Mouse (Mus musculus): ENCODE data around the gene Gm5965. TPM values are rescaled to one million over a fixed set of nuclear protein-coding genes. Genes with fewer than 3 reads are reported as not detected.

The Gm5965 gene
- polyA plus RNA-seq, 1 experiment, result not detected

- TF ChIP-seq CTCF (IDR thresholded peaks at IDR 0.05; ENCODE audit: extremely low read depth, insufficient read depth, insufficient read length, insufficient replicate concordance), result no peak
- TF ChIP-seq POLR2A (IDR thresholded peaks at IDR 0.05; ENCODE audit: low read depth, low read length), result no peak
- H3K27me3 ChIP-seq (ENCODE audit: control insufficient read depth, insufficient read depth, low read length), result no peaks in the 10 kb centered on the region
- H3K4me3 ChIP-seq (ENCODE audit: extremely low read depth, insufficient read depth, insufficient read length), result no peak within 1 kb of the TSS
- H3K4me1 ChIP-seq (ENCODE audit: control insufficient read depth, insufficient read depth, insufficient read length), result no peaks in the 10 kb centered on the region
- DNase-seq (ENCODE audit: low read depth in 1 of 2, low spot score in 2 of 2), result no peak
- no peaks in the 10 kb centered on the region for H3K36me3 ChIP-seq (ENCODE audit: control insufficient read depth, insufficient read depth, low read length)
- H3K27ac ChIP-seq (ENCODE audit: insufficient read depth, low read length), result no peak within 1 kb of the TSS
- WGBS, result 82% methylated on average over 2 of the region's 2 CpGs
Observed at GRCm38 (mm10) chr16:88774106-88774505, 3.6 kb upstream of the Gm5965 start, which contains the start of gene 2310057N15Rik. TSS of gene 2310057N15Rik (minus strand) at chr16:88774206.

GRCm38 (mm10) chr16:88786786-88787185, 9.1 kb downstream of the Gm5965 start:
- 75% methylated on average over 2 of the region's 2 CpGs for WGBS
- H3K36me3 ChIP-seq (ENCODE audit: control insufficient read depth, insufficient read depth, low read length), result no peaks in the 10 kb centered on the region
- no peak for TF ChIP-seq POLR2A (IDR thresholded peaks at IDR 0.05; ENCODE audit: low read depth, low read length)
- TF ChIP-seq CTCF (IDR thresholded peaks at IDR 0.05; ENCODE audit: extremely low read depth, insufficient read depth, insufficient read length, insufficient replicate concordance), result no peak

GRCm38 (mm10) chr16:88811827-88812226, 34.1 kb downstream of the Gm5965 start, which contains the start of gene Gm20741:
TSS of gene Gm20741 (minus strand) at chr16:88812220.
- H3K27ac ChIP-seq (ENCODE audit: insufficient read depth, low read length), result no peak within 1 kb of the TSS
- no peak within 1 kb of the TSS for H3K4me3 ChIP-seq (ENCODE audit: extremely low read depth, insufficient read depth, insufficient read length)
- TF ChIP-seq CTCF (IDR thresholded peaks at IDR 0.05; ENCODE audit: extremely low read depth, insufficient read depth, insufficient read length, insufficient replicate concordance) (no peak), POLR2A (IDR thresholded peaks at IDR 0.05; ENCODE audit: low read depth, low read length) (no peak)
- WGBS, result 76% methylated on average over 2 of the region's 2 CpGs
- no peaks in the 10 kb centered on the region for H3K36me3 ChIP-seq (ENCODE audit: control insufficient read depth, insufficient read depth, low read length)
- H3K4me1 ChIP-seq (ENCODE audit: control insufficient read depth, insufficient read depth, insufficient read length), result no peaks in the 10 kb centered on the region
- DNase-seq (ENCODE audit: low read depth in 1 of 2, low spot score in 2 of 2), result no peak
- no peaks in the 10 kb centered on the region for H3K27me3 ChIP-seq (ENCODE audit: control insufficient read depth, insufficient read depth, low read length)

More at GRCm38 (mm10) chr16:88786786-88787185, 9.1 kb downstream of the Gm5965 start:
- DNase-seq (ENCODE audit: low read depth in 1 of 2, low spot score in 2 of 2), result no peak
- H3K4me3 ChIP-seq (ENCODE audit: extremely low read depth, insufficient read depth, insufficient read length), result no peak overlapping the region
- H3K4me1 ChIP-seq (ENCODE audit: control insufficient read depth, insufficient read depth, insufficient read length), result no peaks in the 10 kb centered on the region
- H3K27ac ChIP-seq (ENCODE audit: insufficient read depth, low read length), result no peak overlapping the region
- no peaks in the 10 kb centered on the region for H3K27me3 ChIP-seq (ENCODE audit: control insufficient read depth, insufficient read depth, low read length)

- WGBS, result 65% methylated on average over 3 of the region's 3 CpGs
- H3K4me1 ChIP-seq (ENCODE audit: control insufficient read depth, insufficient read depth, insufficient read length), result no peaks in the 10 kb centered on the region
- no peak for DNase-seq (ENCODE audit: low read depth in 1 of 2, low spot score in 2 of 2)
Observed at GRCm38 (mm10) chr16:88820066-88820465, 42.4 kb downstream of the Gm5965 start, which contains the start of gene Krtap15. TSS of gene Krtap15 (plus strand) at chr16:88820215.

GRCm38 (mm10) chr16:88823736-88824135, 46.0 kb downstream of the Gm5965 start:
- no peak for TF ChIP-seq CTCF (IDR thresholded peaks at IDR 0.05; ENCODE audit: extremely low read depth, insufficient read depth, insufficient read length, insufficient replicate concordance)
- no peak for TF ChIP-seq POLR2A (IDR thresholded peaks at IDR 0.05; ENCODE audit: low read depth, low read length)
- Histone ChIP-seq H3K4me3 (ENCODE audit: extremely low read depth, insufficient read depth, insufficient read length) (no peak overlapping the region), H3K27ac (ENCODE audit: insufficient read depth, low read length) (no peak overlapping the region), H3K36me3 (ENCODE audit: control insufficient read depth, insufficient read depth, low read length) (no peaks in the 10 kb centered on the region), H3K27me3 (ENCODE audit: control insufficient read depth, insufficient read depth, low read length) (no peaks in the 10 kb centered on the region), H3K4me1 (ENCODE audit: control insufficient read depth, insufficient read depth, insufficient read length) (no peaks in the 10 kb centered on the region)
- DNase-seq (ENCODE audit: low read depth in 1 of 2, low spot score in 2 of 2), result no peak
- 87% methylated on average over 3 of the region's 3 CpGs for WGBS

More at GRCm38 (mm10) chr16:88820066-88820465, 42.4 kb downstream of the Gm5965 start, which contains the start of gene Krtap15:
- no peak within 1 kb of the TSS for H3K4me3 ChIP-seq (ENCODE audit: extremely low read depth, insufficient read depth, insufficient read length)
- H3K27me3 ChIP-seq (ENCODE audit: control insufficient read depth, insufficient read depth, low read length), result no peaks in the 10 kb centered on the region
- TF ChIP-seq CTCF (IDR thresholded peaks at IDR 0.05; ENCODE audit: extremely low read depth, insufficient read depth, insufficient read length, insufficient replicate concordance), result no peak
- no peak for TF ChIP-seq POLR2A (IDR thresholded peaks at IDR 0.05; ENCODE audit: low read depth, low read length)
- H3K27ac ChIP-seq (ENCODE audit: insufficient read depth, low read length), result no peak within 1 kb of the TSS
- H3K36me3 ChIP-seq (ENCODE audit: control insufficient read depth, insufficient read depth, low read length), result no peaks in the 10 kb centered on the region

GRCm38 (mm10) chr16:88826095-88826652, 48.5 kb downstream of the Gm5965 start, which contains the start of gene Krtap14:
TSS of gene Krtap14 (minus strand) at chr16:88826145.
- H3K4me3 ChIP-seq (ENCODE audit: extremely low read depth, insufficient read depth, insufficient read length), result no peak within 1 kb of the TSS
- H3K27me3 ChIP-seq (ENCODE audit: control insufficient read depth, insufficient read depth, low read length), result no peaks in the 10 kb centered on the region
- DNase-seq (ENCODE audit: low read depth in 1 of 2, low spot score in 2 of 2), result no peak
- WGBS, result 89% methylated on average over 9 of the region's 9 CpGs
- no peak within 1 kb of the TSS for H3K27ac ChIP-seq (ENCODE audit: insufficient read depth, low read length)
- H3K4me1 ChIP-seq (ENCODE audit: control insufficient read depth, insufficient read depth, insufficient read length), result no peaks in the 10 kb centered on the region
- TF ChIP-seq POLR2A (IDR thresholded peaks at IDR 0.05; ENCODE audit: low read depth, low read length), result no peak
- TF ChIP-seq CTCF (IDR thresholded peaks at IDR 0.05; ENCODE audit: extremely low read depth, insufficient read depth, insufficient read length, insufficient replicate concordance), result no peak
- H3K36me3 ChIP-seq (ENCODE audit: control insufficient read depth, insufficient read depth, low read length), result no peaks in the 10 kb centered on the region

- no peaks in the 10 kb centered on the region for H3K4me1 ChIP-seq (ENCODE audit: control insufficient read depth, insufficient read depth, insufficient read length)
- H3K36me3 ChIP-seq (ENCODE audit: control insufficient read depth, insufficient read depth, low read length), result no peaks in the 10 kb centered on the region
- no peaks in the 10 kb centered on the region for H3K27me3 ChIP-seq (ENCODE audit: control insufficient read depth, insufficient read depth, low read length)
- WGBS, result 86% methylated on average over 3 of the region's 3 CpGs
- no peak overlapping the region for H3K4me3 ChIP-seq (ENCODE audit: extremely low read depth, insufficient read depth, insufficient read length)
- TF ChIP-seq POLR2A (IDR thresholded peaks at IDR 0.05; ENCODE audit: low read depth, low read length), result no peak
- TF ChIP-seq CTCF (IDR thresholded peaks at IDR 0.05; ENCODE audit: extremely low read depth, insufficient read depth, insufficient read length, insufficient replicate concordance), result no peak
- no peak for DNase-seq (ENCODE audit: low read depth in 1 of 2, low spot score in 2 of 2)
- no peak overlapping the region for H3K27ac ChIP-seq (ENCODE audit: insufficient read depth, low read length)
Observed at GRCm38 (mm10) chr16:88826978-88827377, 49.3 kb downstream of the Gm5965 start.

Other genes starting within 250 kb of the Gm5965 start
- gene Cldn8, start 214.7 kb upstream of the Gm5965 start, polyA plus RNA-seq (2012; rRNA removed), result 0.08 and 0.09 TPM in 2 replicates
- gene Krtap24-1, start 165.6 kb upstream of the Gm5965 start, polyA plus RNA-seq (2012; rRNA removed), result not detected in 2 replicates
- not detected in 2 replicates for gene 2310079G19Rik, start 150.2 kb upstream of the Gm5965 start, polyA plus RNA-seq (2012; rRNA removed)
- gene Krtap26-1, start 130.1 kb upstream of the Gm5965 start, polyA plus RNA-seq (2012; rRNA removed), result not detected in 2 replicates
- gene Krtap27-1, start 106.2 kb upstream of the Gm5965 start, polyA plus RNA-seq (2012; rRNA removed), result not detected in 2 replicates
- not detected in 2 replicates for gene 2310061N02Rik, start 69.9 kb upstream of the Gm5965 start, polyA plus RNA-seq (2012; rRNA removed)
- not detected in 2 replicates for gene Krtap13-1, start 49.0 kb upstream of the Gm5965 start, polyA plus RNA-seq (2012; rRNA removed)
- not detected in 2 replicates for gene Krtap13, start 26.3 kb upstream of the Gm5965 start, polyA plus RNA-seq (2012; rRNA removed)
- gene 2310034C09Rik, start 19.0 kb upstream of the Gm5965 start, polyA plus RNA-seq (2012; rRNA removed), result not detected in 2 replicates
- not detected in 2 replicates for gene 2310057N15Rik, start 3.7 kb upstream of the Gm5965 start, polyA plus RNA-seq (2012; rRNA removed)
- not detected in 2 replicates for gene Gm20741, start 34.3 kb downstream of the Gm5965 start, polyA plus RNA-seq (2012; rRNA removed)
- gene Krtap15, start 42.3 kb downstream of the Gm5965 start, polyA plus RNA-seq (2012; rRNA removed), result not detected in 2 replicates
- gene Krtap14, start 48.2 kb downstream of the Gm5965 start, polyA plus RNA-seq (2012; rRNA removed), result not detected in 2 replicates
- not detected in 2 replicates for gene Krtap19-1, start 91.5 kb downstream of the Gm5965 start, polyA plus RNA-seq (2012; rRNA removed)
- gene Krtap19-2, start 96.4 kb downstream of the Gm5965 start, polyA plus RNA-seq (2012; rRNA removed), result not detected in 2 replicates
- gene Krtap19-3, start 100.1 kb downstream of the Gm5965 start, polyA plus RNA-seq (2012; rRNA removed), result not detected in 2 replicates
- gene Krtap19-4, start 107.2 kb downstream of the Gm5965 start, polyA plus RNA-seq (2012; rRNA removed), result not detected in 2 replicates
- not detected in 2 replicates for gene Krtap19-5, start 118.6 kb downstream of the Gm5965 start, polyA plus RNA-seq (2012; rRNA removed)
- not detected in 2 replicates for gene Krtap19-9b, start 154.4 kb downstream of the Gm5965 start, polyA plus RNA-seq (2012; rRNA removed)
- gene Krtap16-3, start 185.0 kb downstream of the Gm5965 start, polyA plus RNA-seq (2012; rRNA removed), result not detected in 2 replicates
- not detected in 2 replicates for gene Krtap22-2, start 232.9 kb downstream of the Gm5965 start, polyA plus RNA-seq (2012; rRNA removed)
- not detected in 2 replicates for gene Gm10229, start 237.4 kb downstream of the Gm5965 start, polyA plus RNA-seq (2012; rRNA removed)

All from spleen, adult 2 months (tissue).